Comparison of ENCODE assay signal across 8 mouse cellular contexts in the genomic region with DNA sequence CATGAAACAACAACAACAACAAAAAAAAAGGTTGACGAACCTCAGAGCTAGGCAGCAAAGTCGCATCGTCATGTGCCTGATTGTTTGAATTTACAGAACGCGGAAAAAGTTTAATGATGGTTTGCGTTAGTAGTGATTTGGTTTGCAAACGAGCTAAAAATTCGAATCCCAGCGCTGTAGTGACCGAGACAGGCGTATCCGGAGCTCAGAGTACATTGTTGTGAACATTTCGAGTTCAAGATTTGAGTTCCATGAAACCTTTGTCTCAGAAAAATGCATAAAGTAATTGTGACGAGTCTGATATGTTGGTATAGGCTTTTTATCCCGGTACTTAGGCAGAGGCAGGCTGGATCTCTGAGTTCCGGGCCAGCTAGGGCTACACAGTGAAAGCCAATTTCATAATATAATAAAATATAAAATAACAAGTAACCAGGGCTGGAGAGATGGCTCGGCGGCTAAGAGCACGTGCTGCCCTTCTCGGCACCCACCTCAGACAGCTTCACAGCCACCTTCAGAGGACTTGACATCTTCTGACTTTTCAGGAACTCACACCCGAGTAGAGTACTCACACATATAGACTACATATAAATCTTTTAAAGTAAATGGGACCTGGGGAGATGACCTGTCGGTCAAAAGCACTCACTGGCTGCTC. TPM values are rescaled to one million over a fixed set of nuclear protein-coding genes. Genes with fewer than 3 reads are reported as not detected.
DNase-seq lines count a peak whose midpoint lies in the region; ATAC-seq and TF ChIP-seq lines count a peak whose summit lies in the region.

No protein-coding gene starts in this region.

- H3K36me3 ChIP-seq in forebrain, embryonic 13.5 days (ENCODE audit: poor library complexity, severe bottlenecking): 0 out of 2 replicates have a peak, but pooled peaks cover 3% of the 10 kb centered on the region
- H3K36me3 ChIP-seq in liver, embryonic 14.5 days (replicated peaks; ENCODE audit: control insufficient read depth, insufficient read depth, low read depth): peaks cover 4% of the 10 kb centered on the region; the same call in 1 of the 2 replicates

- peaks cover 41% of the 10 kb centered on the region for H3K4me1 ChIP-seq in forebrain, embryonic 13.5 days
- H3K4me1 ChIP-seq in liver, embryonic 14.5 days (replicated peaks; ENCODE audit: control insufficient read depth in 2 of 2, insufficient read depth in 2 of 2, low read length in 1 of 2): peaks cover 27 to 31% of the 10 kb centered on the region in 2 experiments

- peak overlapping the region; percentile 89 for H3K9ac ChIP-seq in forebrain, embryonic 13.5 days
- H3K9ac ChIP-seq in liver, embryonic 14.5 days (replicated peaks): peak overlapping the region; percentile 84

- no peaks in the 10 kb centered on the region for H3K9me3 ChIP-seq in forebrain, embryonic 13.5 days (replicated peaks)
- no peaks in the 10 kb centered on the region for H3K9me3 ChIP-seq in liver, embryonic 14.5 days (ENCODE audit: control insufficient read depth, low read length)

- WGBS in forebrain, embryonic 13.5 days: 24% methylated on average over 22 of the region's 22 CpGs
- 11% methylated on average over 22 of the region's 22 CpGs for WGBS in liver, embryonic 14.5 days (ENCODE audit: insufficient replicate concordance)

- intact Hi-C loops in gastrocnemius, adult 2 months (cut with DNase I): loop anchor here (1.0 kb wide), 1 partner anchor 137 kb away; no protein-coding TSS in a partner anchor

- H3K27me3 ChIP-seq in forebrain, embryonic 13.5 days: no peaks in the 10 kb centered on the region
- no peaks in the 10 kb centered on the region for H3K27me3 ChIP-seq in liver, embryonic 14.5 days (ENCODE audit: control insufficient read depth, insufficient read depth, low read length)

- peak overlapping the region; percentile 95 for H3K27ac ChIP-seq in gastrocnemius, adult 2 months
- H3K27ac ChIP-seq in forebrain, embryonic 13.5 days: peak overlapping the region; percentile 95
- H3K27ac ChIP-seq in liver, embryonic 14.5 days: peak overlapping the region; percentile 92

- H3K4me3 ChIP-seq in gastrocnemius, adult 2 months: peak overlapping the region; percentile 81
- H3K4me3 ChIP-seq in forebrain, embryonic 13.5 days: peak overlapping the region; percentile 98
- peak overlapping the region; percentile 59 to 67 for H3K4me3 ChIP-seq in liver, embryonic 14.5 days (ENCODE audit: insufficient read depth in 1 of 2, low read depth in 2 of 2, low read length in 2 of 2)

- DNase-seq in gastrocnemius, adult 2 months: no peak
- DNase-seq in gastrocnemius, adult 18-20 months (ENCODE audit: low spot score): no peak
- peak; percentile 50 for DNase-seq in 416B (ENCODE audit: low read depth)
- DNase-seq in liver, embryonic 14.5 days (ENCODE audit: low read depth in 3 of 3, low spot score in 3 of 3): no peak
- no peak for DNase-seq in spleen, adult 18-20 months
- DNase-seq in left cerebral cortex, adult 18-20 months (ENCODE audit: low spot score in 2 of 2): no peak
- DNase-seq in spleen, postnatal 14 days (ENCODE audit: low spot score in 2 of 2): no peak

- no peak for TF ChIP-seq CTCF in gastrocnemius, adult 2 months (IDR thresholded peaks at IDR 0.05)
- TF ChIP-seq CTCF in liver, embryonic 14.5 days (IDR thresholded peaks at IDR 0.05; ENCODE audit: low read depth): no peak

- ATAC-seq in forebrain, embryonic 13.5 days: no peak
- ATAC-seq in liver, embryonic 14.5 days (ENCODE audit: insufficient read depth): no peak

- no peak for TF ChIP-seq EP300 in liver, embryonic 14.5 days (IDR thresholded peaks at IDR 0.05; ENCODE audit: low read depth)

- peak overlapping the region; percentile 84 for H3K4me2 ChIP-seq in forebrain, embryonic 13.5 days
- peak overlapping the region; percentile 89 for H3K4me2 ChIP-seq in liver, embryonic 14.5 days (ENCODE audit: low read depth)

RNA-seq across cellular contexts. Expression of a gene that starts 1.0 kb away (rescaled TPM):
- 10 to 100 TPM; 60.3 to 62.1 TPM for total RNA-seq in gastrocnemius, adult 2 months (2021)
- 10 to 100 TPM; 61.1 to 68.9 TPM for total RNA-seq in gastrocnemius, adult 18-20 months (2021)
- polyA plus RNA-seq in forebrain, embryonic 13.5 days (2015; fragmentation: Nextera tagmentation; extraction: Ambion mirVana): 34.3 and 35.6 TPM in 2 replicates
- polyA plus RNA-seq in liver, embryonic 14.5 days (2012; rRNA removed): 9.9 and 12.4 TPM in 2 replicates
- 10.8 and 18.5 TPM in 2 replicates for polyA plus RNA-seq in liver, embryonic 14.5 days (2014; fragmentation: Nextera tagmentation; extraction: Ambion mirVana)
- total RNA-seq in left cerebral cortex, adult 18-20 months (2021): 100 to 1,000 TPM; 154 to 164 TPM

RNA-seq across cellular contexts. Expression of a gene that starts 19.6 kb away (rescaled TPM):
- total RNA-seq in gastrocnemius, adult 2 months (2021): 10 to 100 TPM; 67.4 to 74.9 TPM
- 10 to 100 TPM; 73.9 to 77.4 TPM for total RNA-seq in gastrocnemius, adult 18-20 months (2021)
- 45.1 and 47.3 TPM in 2 replicates for polyA plus RNA-seq in forebrain, embryonic 13.5 days (2015; fragmentation: Nextera tagmentation; extraction: Ambion mirVana)
- 19.0 and 26.0 TPM in 2 replicates for polyA plus RNA-seq in liver, embryonic 14.5 days (2012; rRNA removed)
- 19.5 and 21.0 TPM in 2 replicates for polyA plus RNA-seq in liver, embryonic 14.5 days (2014; fragmentation: Nextera tagmentation; extraction: Ambion mirVana)
- 10 to 100 TPM; 56.2 to 66.7 TPM for total RNA-seq in left cerebral cortex, adult 18-20 months (2021)

RNA-seq across cellular contexts. Expression of a gene that starts 59.0 kb away (rescaled TPM):
- 100 to 1,000 TPM; 389 to 466 TPM for total RNA-seq in gastrocnemius, adult 2 months (2021)
- 100 to 1,000 TPM; 432 to 435 TPM for total RNA-seq in gastrocnemius, adult 18-20 months (2021)
- polyA plus RNA-seq in forebrain, embryonic 13.5 days (2015; fragmentation: Nextera tagmentation; extraction: Ambion mirVana): 917 and 1,023 TPM in 2 replicates
- 1,340 and 1,385 TPM in 2 replicates for polyA plus RNA-seq in liver, embryonic 14.5 days (2012; rRNA removed)
- 1,145 and 1,179 TPM in 2 replicates for polyA plus RNA-seq in liver, embryonic 14.5 days (2014; fragmentation: Nextera tagmentation; extraction: Ambion mirVana)
- 100 to 1,000 TPM; 438 to 447 TPM for total RNA-seq in left cerebral cortex, adult 18-20 months (2021)
